In the genomic region with DNA sequence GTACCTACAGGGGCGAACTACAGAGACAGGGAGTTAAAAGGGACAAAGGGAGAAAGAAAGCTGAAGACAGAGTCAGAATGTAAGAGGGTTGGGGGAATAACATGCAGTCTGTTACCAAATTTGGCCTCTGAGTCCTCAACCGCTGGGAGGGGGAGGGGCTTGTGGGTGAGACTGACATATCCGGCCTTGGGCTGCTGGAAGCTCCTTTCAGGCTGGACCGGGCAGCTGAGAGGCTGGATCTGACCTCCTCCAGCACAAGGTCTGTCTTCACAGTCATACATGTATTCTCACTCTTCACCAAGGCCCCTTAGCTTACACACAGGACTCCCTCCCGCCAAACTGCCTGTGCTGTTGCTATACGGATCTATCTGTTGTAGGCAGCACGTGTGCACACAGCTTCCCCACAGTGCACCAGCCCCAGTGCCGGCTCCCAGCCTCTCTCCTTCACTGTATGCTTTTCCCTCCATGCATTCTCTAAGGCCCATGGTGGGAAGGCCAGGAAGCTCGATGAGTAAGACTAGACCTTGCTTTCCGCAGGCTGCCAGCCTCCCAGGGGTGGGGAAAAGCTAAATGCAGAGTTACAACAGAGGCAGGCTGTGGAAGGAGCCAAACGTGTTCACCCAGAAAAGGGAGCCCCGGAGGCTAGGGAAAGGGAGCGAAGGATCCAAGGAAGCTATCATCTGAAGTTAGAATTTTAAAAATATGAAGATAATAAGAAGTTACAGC, we compare ENCODE assay signal across 8 mouse cellular contexts. TPM values are rescaled to one million over a fixed set of nuclear protein-coding genes. Genes with fewer than 3 reads are reported as not detected.
DNase-seq lines count a peak whose midpoint lies in the region; ATAC-seq and TF ChIP-seq lines count a peak whose summit lies in the region.

No protein-coding gene starts in this region.

- peaks cover 41% of the 10 kb centered on the region for H3K4me1 ChIP-seq in forebrain, embryonic 13.5 days
- peaks cover 50% of the 10 kb centered on the region for H3K4me1 ChIP-seq in hindbrain, embryonic 12.5 days
- H3K4me1 ChIP-seq in limb, embryonic 14.5 days (ENCODE audit: control insufficient read depth, insufficient read depth, low read length) = peaks cover 44% of the 10 kb centered on the region
- H3K4me1 ChIP-seq in midbrain, embryonic 14.5 days (ENCODE audit: control insufficient read depth, insufficient read depth, low read length) = peaks cover 29% of the 10 kb centered on the region

- H3K27ac ChIP-seq in forebrain, embryonic 13.5 days = 0 out of 2 replicates have a peak overlapping the region, but pooled peaks have one; percentile 14
- H3K27ac ChIP-seq in hindbrain, embryonic 12.5 days = peak overlapping the region; percentile 67
- H3K27ac ChIP-seq in limb, embryonic 14.5 days (replicated peaks; ENCODE audit: low read depth, low read length) = peak overlapping the region; percentile 6
- H3K27ac ChIP-seq in midbrain, embryonic 14.5 days (replicated peaks; ENCODE audit: low read depth, low read length) = no peak overlapping the region

- H3K9ac ChIP-seq in forebrain, embryonic 13.5 days = peak overlapping the region; percentile 51
- peak overlapping the region; percentile 44; the same call in 1 of the 2 replicates for H3K9ac ChIP-seq in hindbrain, embryonic 12.5 days
- H3K9ac ChIP-seq in limb, embryonic 14.5 days (ENCODE audit: low read depth, low read length, severe bottlenecking) = peak overlapping the region; percentile 9
- no peak overlapping the region; the same call in 1 of the 2 replicates for H3K9ac ChIP-seq in midbrain, embryonic 14.5 days (replicated peaks; ENCODE audit: low read length)

- H3K36me3 ChIP-seq in forebrain, embryonic 13.5 days (ENCODE audit: poor library complexity, severe bottlenecking) = peaks cover 31% of the 10 kb centered on the region
- H3K36me3 ChIP-seq in hindbrain, embryonic 12.5 days = peaks cover 25% of the 10 kb centered on the region
- H3K36me3 ChIP-seq in limb, embryonic 14.5 days (ENCODE audit: control insufficient read depth, insufficient read depth, low read length) = peaks cover 43% of the 10 kb centered on the region
- peaks cover 51% of the 10 kb centered on the region for H3K36me3 ChIP-seq in midbrain, embryonic 14.5 days (ENCODE audit: control insufficient read depth, insufficient read depth, low read length)

- TF ChIP-seq POLR2A in limb, embryonic 14.5 days (IDR thresholded peaks at IDR 0.05; ENCODE audit: borderline replicate concordance, extremely low read depth, insufficient read depth, insufficient read length) = no peak

- WGBS in forebrain, embryonic 13.5 days = 39% methylated on average over 13 of the region's 13 CpGs
- WGBS in hindbrain, embryonic 12.5 days = 19% methylated on average over 13 of the region's 13 CpGs
- 21% methylated on average over 13 of the region's 13 CpGs for WGBS in limb, embryonic 14.5 days
- 43% methylated on average over 13 of the region's 13 CpGs for WGBS in midbrain, embryonic 14.5 days

- H3K9me3 ChIP-seq in forebrain, embryonic 13.5 days (replicated peaks) = no peaks in the 10 kb centered on the region
- no peaks in the 10 kb centered on the region for H3K9me3 ChIP-seq in hindbrain, embryonic 12.5 days (replicated peaks)
- H3K9me3 ChIP-seq in limb, embryonic 14.5 days (ENCODE audit: control insufficient read depth, low read length) = no peaks in the 10 kb centered on the region
- H3K9me3 ChIP-seq in midbrain, embryonic 14.5 days (ENCODE audit: control insufficient read depth, low read length) = no peaks in the 10 kb centered on the region

- 0 out of 2 replicates have a peak overlapping the region, but pooled peaks have one; percentile 2 for H3K4me3 ChIP-seq in forebrain, embryonic 13.5 days
- no peak overlapping the region for H3K4me3 ChIP-seq in hindbrain, embryonic 12.5 days
- peak overlapping the region; percentile 10 for H3K4me3 ChIP-seq in limb, embryonic 14.5 days (replicated peaks; ENCODE audit: low read length)
- H3K4me3 ChIP-seq in midbrain, embryonic 14.5 days (replicated peaks; ENCODE audit: low read depth, low read length) = no peak overlapping the region

- ATAC-seq in forebrain, embryonic 13.5 days = no peak
- ATAC-seq in hindbrain, embryonic 12.5 days (ENCODE audit: low FRiP score) = no peak
- ATAC-seq in limb, embryonic 14.5 days (ENCODE audit: low FRiP score, low read depth) = no peak
- ATAC-seq in midbrain, embryonic 14.5 days (ENCODE audit: low FRiP score, low TSS enrichment) = no peak

- peak overlapping the region; percentile 23; the same call in 1 of the 2 replicates for H3K4me2 ChIP-seq in forebrain, embryonic 13.5 days
- H3K4me2 ChIP-seq in hindbrain, embryonic 12.5 days (replicated peaks) = peak overlapping the region; percentile 39
- peak overlapping the region; percentile 38 for H3K4me2 ChIP-seq in limb, embryonic 14.5 days (replicated peaks; ENCODE audit: low read depth, low read length, severe bottlenecking)
- H3K4me2 ChIP-seq in midbrain, embryonic 14.5 days (ENCODE audit: low read length) = peak overlapping the region; percentile 6; the same call in 1 of the 2 replicates

- H3K27me3 ChIP-seq in forebrain, embryonic 13.5 days = no peaks in the 10 kb centered on the region
- no peaks in the 10 kb centered on the region for H3K27me3 ChIP-seq in hindbrain, embryonic 12.5 days
- H3K27me3 ChIP-seq in limb, embryonic 14.5 days (ENCODE audit: control insufficient read depth, insufficient read depth, low read length) = no peaks in the 10 kb centered on the region
- H3K27me3 ChIP-seq in midbrain, embryonic 14.5 days (ENCODE audit: control insufficient read depth, insufficient read depth, low read length) = no peaks in the 10 kb centered on the region

- peak; percentile 67 for DNase-seq in ES-CJ7 (ENCODE audit: low read depth, low spot score)
- peak; percentile 69 to 76 for DNase-seq in adrenal gland, adult 18-20 months (ENCODE audit: low spot score in 2 of 2)
- peak; percentile 26 for DNase-seq in limb, embryonic 14.5 days (ENCODE audit: low spot score)
- peak; percentile 30 for DNase-seq in midbrain, embryonic 14.5 days
- DNase-seq in thymus, postnatal 0 days (ENCODE audit: low spot score) = peak; percentile 57
- no peak for DNase-seq in cerebellum, postnatal 36 days

RNA-seq across cellular contexts. Expression of gene Creb3, which starts 3.3 kb away (rescaled TPM):
- total RNA-seq in adrenal gland, adult 18-20 months (2021) = 100 to 1,000 TPM in 1 of 2 experiments, 10 to 100 TPM in 1; 95.8 to 144 TPM
- 61.8 and 65.1 TPM in 2 replicates for polyA plus RNA-seq in forebrain, embryonic 13.5 days (2015; fragmentation: Nextera tagmentation; extraction: Ambion mirVana)
- 60.2 and 65.7 TPM in 2 replicates for polyA plus RNA-seq in hindbrain, embryonic 12.5 days (2016; fragmentation: Nextera tagmentation; extraction: Ambion mirVana)
- 51.7 and 58.0 TPM in 2 replicates for polyA plus RNA-seq in limb, embryonic 14.5 days (2012; rRNA removed)
- 71.4 and 78.5 TPM in 2 replicates for polyA plus RNA-seq in limb, embryonic 14.5 days (2014; fragmentation: Nextera tagmentation; extraction: Ambion mirVana)
- polyA plus RNA-seq in midbrain, embryonic 14.5 days (2014; fragmentation: Nextera tagmentation; extraction: Ambion mirVana) = 80.9 and 82.8 TPM in 2 replicates
- polyA plus RNA-seq in thymus, postnatal 0 days (2015; fragmentation: Nextera tagmentation; extraction: Ambion mirVana) = 51.7 and 61.2 TPM in 2 replicates

RNA-seq across cellular contexts. Expression of gene Tln1, which starts 3.7 kb away (rescaled TPM):
- 100 to 1,000 TPM; 167 to 208 TPM for total RNA-seq in adrenal gland, adult 18-20 months (2021)
- 48.0 and 54.7 TPM in 2 replicates for polyA plus RNA-seq in forebrain, embryonic 13.5 days (2015; fragmentation: Nextera tagmentation; extraction: Ambion mirVana)
- 70.5 and 71.7 TPM in 2 replicates for polyA plus RNA-seq in hindbrain, embryonic 12.5 days (2016; fragmentation: Nextera tagmentation; extraction: Ambion mirVana)
- 69.4 and 75.5 TPM in 2 replicates for polyA plus RNA-seq in limb, embryonic 14.5 days (2012; rRNA removed)
- 62.4 and 63.3 TPM in 2 replicates for polyA plus RNA-seq in limb, embryonic 14.5 days (2014; fragmentation: Nextera tagmentation; extraction: Ambion mirVana)
- polyA plus RNA-seq in midbrain, embryonic 14.5 days (2014; fragmentation: Nextera tagmentation; extraction: Ambion mirVana) = 60.3 and 65.5 TPM in 2 replicates
- polyA plus RNA-seq in thymus, postnatal 0 days (2015; fragmentation: Nextera tagmentation; extraction: Ambion mirVana) = 80.7 and 87.0 TPM in 2 replicates

RNA-seq across cellular contexts. Expression of gene Rgp1, which starts 19.7 kb away (rescaled TPM):
- total RNA-seq in adrenal gland, adult 18-20 months (2021) = 10 to 100 TPM; 40.7 to 48.7 TPM
- 27.5 and 27.9 TPM in 2 replicates for polyA plus RNA-seq in forebrain, embryonic 13.5 days (2015; fragmentation: Nextera tagmentation; extraction: Ambion mirVana)
- polyA plus RNA-seq in hindbrain, embryonic 12.5 days (2016; fragmentation: Nextera tagmentation; extraction: Ambion mirVana) = 40.6 and 43.3 TPM in 2 replicates
- 81.9 and 101 TPM in 2 replicates for polyA plus RNA-seq in limb, embryonic 14.5 days (2012; rRNA removed)
- polyA plus RNA-seq in limb, embryonic 14.5 days (2014; fragmentation: Nextera tagmentation; extraction: Ambion mirVana) = 33.3 and 35.3 TPM in 2 replicates
- polyA plus RNA-seq in midbrain, embryonic 14.5 days (2014; fragmentation: Nextera tagmentation; extraction: Ambion mirVana) = 27.2 and 28.5 TPM in 2 replicates
- polyA plus RNA-seq in thymus, postnatal 0 days (2015; fragmentation: Nextera tagmentation; extraction: Ambion mirVana) = 18.9 and 21.1 TPM in 2 replicates

RNA-seq across cellular contexts. Expression of gene Gba2, which starts 19.9 kb away (rescaled TPM):
- total RNA-seq in adrenal gland, adult 18-20 months (2021) = 1 to 10 TPM; 8.2 to 8.3 TPM
- polyA plus RNA-seq in forebrain, embryonic 13.5 days (2015; fragmentation: Nextera tagmentation; extraction: Ambion mirVana) = 44.5 and 47.4 TPM in 2 replicates
- 46.5 and 48.7 TPM in 2 replicates for polyA plus RNA-seq in hindbrain, embryonic 12.5 days (2016; fragmentation: Nextera tagmentation; extraction: Ambion mirVana)
- 39.8 and 50.1 TPM in 2 replicates for polyA plus RNA-seq in limb, embryonic 14.5 days (2012; rRNA removed)
- 18.4 and 19.9 TPM in 2 replicates for polyA plus RNA-seq in limb, embryonic 14.5 days (2014; fragmentation: Nextera tagmentation; extraction: Ambion mirVana)
- 50.5 and 53.4 TPM in 2 replicates for polyA plus RNA-seq in midbrain, embryonic 14.5 days (2014; fragmentation: Nextera tagmentation; extraction: Ambion mirVana)
- polyA plus RNA-seq in thymus, postnatal 0 days (2015; fragmentation: Nextera tagmentation; extraction: Ambion mirVana) = 26.9 and 29.3 TPM in 2 replicates

RNA-seq across cellular contexts. Expression of gene Msmp, which starts 25.5 kb away (rescaled TPM):
- total RNA-seq in adrenal gland, adult 18-20 months (2021) = under 1 TPM; 0.70 to 0.73 TPM
- 0.65 and 1.8 TPM in 2 replicates for polyA plus RNA-seq in forebrain, embryonic 13.5 days (2015; fragmentation: Nextera tagmentation; extraction: Ambion mirVana)
- polyA plus RNA-seq in hindbrain, embryonic 12.5 days (2016; fragmentation: Nextera tagmentation; extraction: Ambion mirVana) = 2.4 and 4.0 TPM in 2 replicates
- 0.24 and 0.88 TPM in 2 replicates for polyA plus RNA-seq in limb, embryonic 14.5 days (2012; rRNA removed)
- polyA plus RNA-seq in limb, embryonic 14.5 days (2014; fragmentation: Nextera tagmentation; extraction: Ambion mirVana) = 2.8 and 3.0 TPM in 2 replicates
- polyA plus RNA-seq in midbrain, embryonic 14.5 days (2014; fragmentation: Nextera tagmentation; extraction: Ambion mirVana) = 2.1 TPM in 2 replicates
- 0.23 TPM in 1 of 2 replicates, not detected in the other for polyA plus RNA-seq in thymus, postnatal 0 days (2015; fragmentation: Nextera tagmentation; extraction: Ambion mirVana)

Comparison
In these comparisons a context has a peak if more than half of its experiments do, and no peak if none do; other contexts are left out.
1. DNase-seq: peak in ES-CJ7 (single experiment), adrenal gland, adult 18-20 months (2 of 2), limb, embryonic 14.5 days (single experiment), midbrain, embryonic 14.5 days (single experiment) and thymus, postnatal 0 days (single experiment); none in cerebellum, postnatal 36 days (0 of 2).
2. H3K4me3 ChIP-seq: peak in forebrain, embryonic 13.5 days (single experiment) and limb, embryonic 14.5 days (single experiment); none in hindbrain, embryonic 12.5 days (single experiment) and midbrain, embryonic 14.5 days (single experiment).
3. Peak in every context shown above with its lines, with median percentiles within 50 percentile points of each other: H3K4me2 ChIP-seq.